Mouse (Mus musculus) naive thymus-derived CD4-positive, alpha-beta T cell, adult 5 months (primary cell): ENCODE results near the gene Gm8020. TPM values are rescaled to one million over a fixed set of nuclear protein-coding genes. Genes with fewer than 3 reads are reported as not detected.

Experiments used
- polyA plus RNA-seq: library from polyadenylated mRNA; unstranded; fragments of 100-300 nt; shearing (Covaris generic); gene quantifications from one replicate; pipeline ENCODE4 v1.2.1, GENCODE M21; 2017

Gene Gm8020
- not detected for polyA plus RNA-seq

DNA sequence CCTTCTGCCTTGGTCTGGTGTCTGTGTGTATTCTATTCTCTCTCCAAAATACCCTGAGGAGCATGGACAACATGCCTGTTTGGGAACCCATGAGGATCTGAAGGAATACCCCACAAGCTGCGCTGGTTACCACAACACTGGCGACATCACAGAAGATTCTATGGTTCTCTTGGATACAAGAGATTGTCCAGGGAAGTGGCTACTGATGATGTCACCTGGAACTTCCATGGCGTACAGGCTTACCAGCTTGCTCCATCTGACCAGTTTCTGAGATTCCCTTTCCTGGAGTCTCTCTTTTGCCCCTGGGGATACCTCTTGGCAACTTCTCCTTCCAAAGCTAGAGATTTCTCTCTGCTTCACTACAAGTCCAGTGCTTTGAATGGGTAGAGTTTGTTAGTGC, at the start of gene Gm8020:
Gene Gm8020, minus strand, starts transcription at position 101 of the 400 bp plus-strand sequence.

DNA sequence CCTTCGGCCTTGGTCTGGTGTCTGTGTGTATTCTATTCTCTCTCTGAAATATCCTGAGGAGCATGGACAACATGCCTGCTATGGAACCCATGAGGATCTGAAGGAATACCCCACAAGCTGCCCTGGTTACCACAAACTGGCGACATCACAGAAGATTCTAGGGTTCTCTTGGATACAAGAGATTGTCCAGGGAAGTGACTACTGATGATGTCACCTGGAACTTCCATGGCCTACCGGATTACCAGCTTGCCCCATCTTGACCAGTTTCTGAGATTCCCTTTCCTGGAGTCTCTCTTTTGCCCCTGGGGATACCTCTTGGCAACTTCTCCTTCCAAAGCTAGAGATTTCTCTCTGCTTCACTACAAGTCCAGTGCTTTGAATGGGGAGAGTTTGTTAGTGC, 22.0 kb upstream of the Gm8020 start, which contains the start of gene Gm8024:
Gene Gm8024, minus strand, starts transcription at position 101 of the 400 bp plus-strand sequence.

DNA sequence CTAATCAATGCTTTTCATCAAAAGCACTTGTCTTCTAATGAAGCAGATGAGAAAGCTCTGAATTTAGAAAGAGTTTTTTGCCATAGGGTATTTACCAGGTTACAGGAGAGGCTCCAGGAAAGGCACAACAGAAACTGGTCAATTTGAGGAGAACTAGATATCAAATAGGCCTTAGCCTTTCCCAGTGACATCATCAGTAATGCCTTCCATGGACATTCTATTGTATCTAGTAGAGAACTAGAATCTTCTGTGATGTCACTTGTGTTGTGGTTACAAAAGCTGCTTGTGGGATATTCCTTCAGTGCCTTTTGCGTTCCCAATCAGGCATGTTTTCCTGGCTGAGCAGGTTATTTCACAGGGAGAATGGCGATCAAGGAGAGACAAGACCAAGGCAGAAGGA, 38.6 kb downstream of the Gm8020 start, which contains the start of gene Gm8011:
Gene Gm8011, plus strand, starts transcription at position 301 of the 400 bp plus-strand sequence.

Other genes with a start within 250 kb of the Gm8020 start
- not detected for gene Gm17026, start 242.3 kb downstream of the Gm8020 start, polyA plus RNA-seq
- not detected for gene Gm9611, start 205.0 kb downstream of the Gm8020 start, polyA plus RNA-seq
- not detected for gene Gm7995, start 192.1 kb downstream of the Gm8020 start, polyA plus RNA-seq
- not detected for gene Gm8005, start 62.7 kb downstream of the Gm8020 start, polyA plus RNA-seq
- gene Gm8011, start 38.5 kb downstream of the Gm8020 start, polyA plus RNA-seq: not detected
- gene Gm8024, start 21.9 kb upstream of the Gm8020 start, polyA plus RNA-seq: not detected
- gene Gm17124, start 97.5 kb upstream of the Gm8020 start, polyA plus RNA-seq: not detected
- not detected for gene Gm3633, start 139.6 kb upstream of the Gm8020 start, polyA plus RNA-seq
- gene Gm10378, start 153.6 kb upstream of the Gm8020 start, polyA plus RNA-seq: not detected